ENCODE assay signal across 8 mouse cellular contexts in genomic region chr11:121672312-121672989, GRCm38 (mm10). TPM values are rescaled to one million over a fixed set of nuclear protein-coding genes. Genes with fewer than 3 reads are reported as not detected.
DNase-seq lines count a peak whose midpoint lies in the region; ATAC-seq and TF ChIP-seq lines count a peak whose summit lies in the region.

No protein-coding gene starts in this region.

- ATAC-seq in neural tube, embryonic 11.5 days (ENCODE audit: insufficient read depth, low FRiP score, low TSS enrichment) = peak; percentile 56

- H3K4me2 ChIP-seq in neural tube, embryonic 11.5 days (ENCODE audit: low read depth) = peak overlapping the region; percentile 74

- peak; percentile 34 for DNase-seq in adrenal gland, postnatal 14 days
- no peak for DNase-seq in adrenal gland, postnatal 25 days
- DNase-seq in neural tube, embryonic 11.5 days (ENCODE audit: low spot score) = no peak
- DNase-seq in neural tube, embryonic 10.5 days (ENCODE audit: extremely low spot score, low spot score) = no peak
- DNase-seq in limb, embryonic 10.5 days (ENCODE audit: low spot score) = no peak
- no peak for DNase-seq in ovary, postnatal 36 days (ENCODE audit: low spot score)
- DNase-seq in right cerebral cortex, adult 18-20 months = no peak

- H3K27me3 ChIP-seq in neural tube, embryonic 11.5 days (ENCODE audit: control insufficient read depth, insufficient read depth, low read length) = no peaks in the 10 kb centered on the region
- H3K27me3 ChIP-seq in limb, embryonic 10.5 days (ENCODE audit: low read depth, poor library complexity, severe bottlenecking) = no peaks in the 10 kb centered on the region
- H3K27me3 ChIP-seq in small intestine, adult 2 months (ENCODE audit: control insufficient read depth, insufficient read depth, low read length) = no peaks in the 10 kb centered on the region

- no peaks in the 10 kb centered on the region for H3K36me3 ChIP-seq in neural tube, embryonic 11.5 days (ENCODE audit: control insufficient read depth, insufficient read depth, low read length)
- peaks cover 15% of the 10 kb centered on the region for H3K36me3 ChIP-seq in limb, embryonic 10.5 days
- H3K36me3 ChIP-seq in small intestine, adult 2 months (ENCODE audit: control insufficient read depth, insufficient read depth, low read length) = peaks cover 7% of the 10 kb centered on the region

- H3K4me1 ChIP-seq in neural tube, embryonic 11.5 days (ENCODE audit: control insufficient read depth, insufficient read depth, low read length) = no peaks in the 10 kb centered on the region
- peaks cover 9% of the 10 kb centered on the region for H3K4me1 ChIP-seq in limb, embryonic 10.5 days
- peaks cover 3% of the 10 kb centered on the region; the same call in 1 of the 2 replicates for H3K4me1 ChIP-seq in small intestine, adult 2 months (ENCODE audit: control insufficient read depth, insufficient read depth, insufficient read length, low read length)

- WGBS in neural tube, embryonic 11.5 days = 4% methylated on average over 22 of the region's 22 CpGs
- WGBS in limb, embryonic 10.5 days = 4% methylated on average over 21 of the region's 22 CpGs
- whole genome bisulfite sequencing in small intestine, adult 2 months = 1% methylated on average over 22 of the region's 22 CpGs

- TF ChIP-seq CTCF in small intestine, adult 2 months (IDR thresholded peaks at IDR 0.05; ENCODE audit: extremely low read depth, insufficient read length, insufficient replicate concordance, low read depth, low read length) = no peak

- no peaks in the 10 kb centered on the region for H3K9me3 ChIP-seq in neural tube, embryonic 11.5 days (ENCODE audit: control insufficient read depth, low read length)
- H3K9me3 ChIP-seq in limb, embryonic 10.5 days (replicated peaks) = no peaks in the 10 kb centered on the region

- H3K9ac ChIP-seq in neural tube, embryonic 11.5 days (ENCODE audit: low read length) = peak overlapping the region; percentile 68

- H3K27ac ChIP-seq in neural tube, embryonic 11.5 days (ENCODE audit: low read depth, low read length) = peak overlapping the region; percentile 73
- H3K27ac ChIP-seq in limb, embryonic 10.5 days = peak overlapping the region; percentile 91
- peak overlapping the region; percentile 85 for H3K27ac ChIP-seq in small intestine, adult 2 months (ENCODE audit: insufficient read depth, low read depth, low read length)

- no peak for TF ChIP-seq POLR2A in small intestine, adult 2 months (IDR thresholded peaks at IDR 0.05; ENCODE audit: low read depth, low read length)

- H3K4me3 ChIP-seq in neural tube, embryonic 11.5 days (ENCODE audit: low read depth, low read length) = peak overlapping the region; percentile 59
- H3K4me3 ChIP-seq in limb, embryonic 10.5 days = peak overlapping the region; percentile 78
- peak overlapping the region; percentile 78 for H3K4me3 ChIP-seq in small intestine, adult 2 months (ENCODE audit: low read depth, low read length)

RNA-seq across cellular contexts. Expression of gene B3gntl1, which starts 0.5 kb away (rescaled TPM):
- 8.6 and 10.1 TPM in 2 replicates for total RNA-seq in adrenal gland, postnatal 14 days (2021)
- total RNA-seq in adrenal gland, postnatal 25 days (2021) = 14.9 and 16.9 TPM in 2 replicates
- 6.1 and 6.4 TPM in 2 replicates for polyA plus RNA-seq in neural tube, embryonic 11.5 days (2014; fragmentation: Nextera tagmentation; extraction: Ambion mirVana)
- 7.1 and 7.9 TPM in 2 replicates for polyA plus RNA-seq in limb, embryonic 10.5 days (2016; fragmentation: Nextera tagmentation; extraction: Ambion mirVana)
- 2.1 and 4.4 TPM in 2 replicates for polyA plus RNA-seq in small intestine, adult 2 months (2012; rRNA removed)

RNA-seq across cellular contexts. Expression of gene Metrnl, which starts 28.9 kb away (rescaled TPM):
- 32.8 and 48.8 TPM in 2 replicates for total RNA-seq in adrenal gland, postnatal 14 days (2021)
- total RNA-seq in adrenal gland, postnatal 25 days (2021) = 27.6 and 33.6 TPM in 2 replicates
- 16.4 and 18.9 TPM in 2 replicates for polyA plus RNA-seq in neural tube, embryonic 11.5 days (2014; fragmentation: Nextera tagmentation; extraction: Ambion mirVana)
- 2.4 and 3.9 TPM in 2 replicates for polyA plus RNA-seq in limb, embryonic 10.5 days (2016; fragmentation: Nextera tagmentation; extraction: Ambion mirVana)
- 150 and 219 TPM in 2 replicates for polyA plus RNA-seq in small intestine, adult 2 months (2012; rRNA removed)
